In genomic region chr16:4280949-4281348, GRCm38 (mm10) we compare ENCODE assay signal across 24 mouse cellular contexts.
A peak's percentile ranks its signal among the peaks of the same experiment; 100 is the strongest.
DNase-seq lines count a peak whose midpoint lies in the region; ATAC-seq and TF ChIP-seq lines count a peak whose summit lies in the region.
"Had no signal": no experiment of that assay in that cellular context is flagged by ENCODE, and none has a peak within 500 bp of the region (broad histone marks: within the 10 kb centered on the region; RNA-seq: fewer than 3 reads in every experiment).

No protein-coding gene starts in this region.

- no peak for TF ChIP-seq CTCF in E14TG2a.4 (conservative IDR thresholded peaks at IDR 0.05; ENCODE audit: low read length)

- peak; percentile 76 for DNase-seq in heart, adult 11 months
- no peak for DNase-seq in heart, postnatal 10 days
- DNase-seq in R1 (ENCODE audit: low read depth, low spot score) = peak; percentile 76
- no peak for DNase-seq in embryo, embryonic 11 days
- DNase-seq in hindbrain, embryonic 10.5 days (ENCODE audit: low spot score) = no peak
- DNase-seq: adrenal gland, postnatal 10 days; adrenal gland, postnatal 36 days; B cell, adult 2 months; cerebellum, adult 2 months; cerebellum, adult 9-11 months; cerebellum, postnatal 25 days; forebrain, postnatal 0 days; gastrocnemius, postnatal 10 days; gastrocnemius, postnatal 36 days; kidney, adult 18-20 months; kidney, adult 9 months had no signal

- WGBS in hindbrain, embryonic 10.5 days = 87% methylated on average over 9 of the region's 9 CpGs

- intact Hi-C loops in heart, postnatal 10 days (cut with DNase I) = no loop called here

- peak overlapping the region; percentile 13 for H3K4me3 ChIP-seq in E14TG2a.4 (replicated peaks; ENCODE audit: low read length)
- H3K4me3 ChIP-seq in hindbrain, embryonic 10.5 days = no peak overlapping the region
- H3K4me3 ChIP-seq: heart, embryonic 13.5 days; hindbrain, embryonic 13.5 days; intestine, embryonic 15.5 days had no signal

- peaks cover 85% of the 10 kb centered on the region for H3K4me1 ChIP-seq in E14TG2a.4 (replicated peaks; ENCODE audit: low read depth, low read length)
- no peaks in the 10 kb centered on the region for H3K4me1 ChIP-seq in hindbrain, embryonic 10.5 days (replicated peaks)
- H3K4me1 ChIP-seq: heart, embryonic 13.5 days; hindbrain, embryonic 13.5 days; intestine, embryonic 15.5 days had no signal

- no peaks in the 10 kb centered on the region for H3K27me3 ChIP-seq in E14TG2a.4 (ENCODE audit: insufficient read depth, low read length)
- no peaks in the 10 kb centered on the region for H3K27me3 ChIP-seq in hindbrain, embryonic 10.5 days (ENCODE audit: insufficient read depth, poor library complexity, severe bottlenecking)
- H3K27me3 ChIP-seq: heart, embryonic 13.5 days; intestine, embryonic 15.5 days had no signal

- no peaks in the 10 kb centered on the region for H3K9me3 ChIP-seq in E14TG2a.4 (ENCODE audit: low read length)
- H3K9me3 ChIP-seq in hindbrain, embryonic 10.5 days = no peaks in the 10 kb centered on the region
- H3K9me3 ChIP-seq: heart, embryonic 13.5 days; hindbrain, embryonic 13.5 days; intestine, embryonic 15.5 days had no signal

- ATAC-seq in erythroblast, adult 5-6 weeks (replicated peaks; ENCODE audit: low FRiP score, poor library complexity, severe bottlenecking) = no peak
- ATAC-seq: CD4-positive, CD25-positive, alpha-beta regulatory T cell, adult 4 months; forebrain, embryonic 14.5 days; forebrain, postnatal 0 days; hindbrain, embryonic 16.5 days; intestine, embryonic 15.5 days had no signal

- peaks cover 6% of the 10 kb centered on the region for H3K36me3 ChIP-seq in E14TG2a.4 (ENCODE audit: insufficient read depth, low read length)
- H3K36me3 ChIP-seq in hindbrain, embryonic 10.5 days = no peaks in the 10 kb centered on the region
- H3K36me3 ChIP-seq: heart, embryonic 13.5 days; intestine, embryonic 15.5 days had no signal

- H3K27ac ChIP-seq in hindbrain, embryonic 10.5 days = no peak overlapping the region
- H3K27ac ChIP-seq: heart, embryonic 13.5 days; hindbrain, embryonic 13.5 days; intestine, embryonic 15.5 days had no signal

Comparison
In these comparisons a context has a peak if more than half of its experiments do, and no peak if none do; other contexts are left out.
1. DNase-seq: peak in heart, adult 11 months (single experiment) and R1 (single experiment); none in heart, postnatal 10 days (0 of 2), embryo, embryonic 11 days (single experiment) and hindbrain, embryonic 10.5 days (single experiment).